Mouse (Mus musculus) heart, postnatal 0 days (tissue): ENCODE results near the gene Adgrg6.

Experiments used
- CTCF ChIP-seq: IDR thresholded peaks from 2 replicates; pipeline ENCODE4 v1.5.1; 2016; ENCODE audit warnings: antibody characterized with exemption, control low read depth, low read depth
- EP300 ChIP-seq: IDR thresholded peaks from 2 replicates; pipeline ENCODE4 v1.6.1; 2016; ENCODE audit warnings: antibody characterized with exemption, low read depth

DNA sequence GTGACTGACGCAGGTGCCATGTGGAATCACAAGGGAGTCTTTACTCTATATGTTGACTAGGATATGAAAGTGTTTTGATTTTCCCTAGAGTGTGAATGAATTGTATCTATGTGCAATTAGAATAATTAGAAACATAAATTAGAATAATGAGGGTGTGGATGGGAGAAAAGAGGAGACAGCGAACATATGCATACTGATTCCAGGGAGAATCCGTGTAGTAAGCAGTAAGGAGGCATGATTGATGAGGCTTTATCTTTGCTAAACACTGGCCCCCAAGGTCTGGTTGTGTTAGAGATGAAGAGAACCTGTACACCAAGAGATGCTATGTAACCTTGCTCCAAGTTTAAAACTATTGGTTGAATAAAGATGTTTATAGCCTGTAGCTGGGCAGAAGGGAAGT lies 187.2 kb downstream of the Adgrg6 start:
- no peak for TF ChIP-seq CTCF
- no peak for TF ChIP-seq EP300
